Mouse (Mus musculus) bone marrow macrophage, adult 2 months (primary cell): Measurements from ENCODE around the gene Gm4792.

ENCODE experiments used
- CTCF ChIP-seq: IDR thresholded peaks from 2 replicates; pipeline ENCODE4 v1.5.1; 2012; ENCODE audit warnings: low read depth, mild to moderate bottlenecking, low read length, moderate library complexity
- POLR2A ChIP-seq: IDR thresholded peaks from 2 replicates; pipeline ENCODE4 v1.6.1; 2012; ENCODE audit warnings: mild to moderate bottlenecking, low read depth, low read length, borderline replicate concordance

DNA sequence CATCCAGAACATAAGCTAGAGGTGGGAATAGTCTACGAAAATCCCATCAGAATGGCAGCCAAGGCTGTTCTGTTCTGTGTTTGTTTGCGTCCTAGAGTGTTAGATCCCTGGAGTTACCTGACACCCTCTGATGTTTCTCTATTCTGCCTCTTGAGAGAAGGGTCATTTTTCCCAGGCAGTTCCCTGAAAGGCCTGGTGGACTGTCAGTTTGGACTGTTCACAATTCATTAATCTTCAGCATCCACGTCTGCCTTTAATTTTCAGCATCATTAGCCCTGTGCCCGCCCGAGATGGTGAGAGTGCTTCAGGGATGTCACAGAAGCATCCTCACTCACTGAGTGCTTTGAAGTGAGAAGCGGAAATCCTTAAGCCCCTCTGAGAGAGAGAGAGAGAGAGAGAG, 42.8 kb downstream of the Gm4792 start:
- TF ChIP-seq POLR2A: no peak
- TF ChIP-seq CTCF: no peak
